Mouse (Mus musculus): ENCODE results near the gene Skap1.

- TF ChIP-seq POLR2A (IDR thresholded peaks at IDR 0.05; ENCODE audit: extremely low read depth, insufficient read depth, low read length) (no peak), CTCF (IDR thresholded peaks at IDR 0.05; ENCODE audit: extremely low read depth, insufficient read depth, low read length) (no peak)
These were observed 27.9 kb upstream of the Skap1 start for GRCm38 (mm10) chr11:96436525-96436924.
